Mouse (Mus musculus): ENCODE data around the gene Olfr987. TPM values are rescaled to one million over a fixed set of nuclear protein-coding genes. Genes with fewer than 3 reads are reported as not detected.
"Not testable (repeated sequence)": the region's sequence is repeated elsewhere in the genome, so short reads cannot be mapped to it uniquely, and the experiment has no call there.

Gene Olfr987
- not detected in 2 replicates for polyA plus RNA-seq (2015; fragmentation: Nextera tagmentation; extraction: Ambion mirVana)

- not testable (repeated sequence) for H3K4me3 ChIP-seq (replicated peaks); H3K27me3 ChIP-seq (replicated peaks); H3K9ac ChIP-seq; H3K4me2 ChIP-seq (replicated peaks); H3K9me3 ChIP-seq; ATAC-seq; H3K4me1 ChIP-seq (replicated peaks); H3K36me3 ChIP-seq; H3K27ac ChIP-seq
These were observed at the start of gene Olfr987 for GRCm38 (mm10) chr2:85339215-85339614. Gene Olfr987 (minus strand): TSS chr2:85339315.

- H3K27ac ChIP-seq; H3K9me3 ChIP-seq; H3K36me3 ChIP-seq; H3K4me3 ChIP-seq (replicated peaks); H3K27me3 ChIP-seq (replicated peaks); H3K4me2 ChIP-seq (replicated peaks); H3K9ac ChIP-seq; ATAC-seq; H3K4me1 ChIP-seq (replicated peaks): not testable (repeated sequence)
These were observed 24.0 kb upstream of the Olfr987 start, which contains the start of gene Olfr988 for GRCm38 (mm10) chr2:85363127-85363526. Gene Olfr988 (minus strand): TSS chr2:85363227.

- no peak for ATAC-seq
- Histone ChIP-seq H3K4me2 (replicated peaks) (no peak overlapping the region), H3K4me1 (replicated peaks) (no peaks in the 10 kb centered on the region), H3K9ac (no peak overlapping the region), H3K4me3 (replicated peaks) (no peak overlapping the region), H3K36me3 (no peaks in the 10 kb centered on the region), H3K27ac (no peak overlapping the region), H3K27me3 (replicated peaks) (no peaks in the 10 kb centered on the region), H3K9me3 (no peaks in the 10 kb centered on the region)
- 63% methylated on average over 7 of the region's 7 CpGs for WGBS
These were observed 857 bp upstream of the Olfr987 start for GRCm38 (mm10) chr2:85339972-85340371.

- Histone ChIP-seq H3K36me3 (no peaks in the 10 kb centered on the region), H3K27me3 (replicated peaks) (no peaks in the 10 kb centered on the region), H3K27ac (no peak overlapping the region), H3K4me2 (replicated peaks) (no peak overlapping the region), H3K4me3 (replicated peaks) (no peak overlapping the region), H3K9me3 (no peaks in the 10 kb centered on the region), H3K4me1 (replicated peaks) (no peaks in the 10 kb centered on the region), H3K9ac (no peak overlapping the region)
- 69% methylated on average over 1 of the region's 1 CpGs for WGBS
- 0 out of 2 replicates have a peak, but pooled peaks have one; percentile 12 for ATAC-seq
These were observed 20.0 kb downstream of the Olfr987 start for GRCm38 (mm10) chr2:85319106-85319505.

GRCm38 (mm10) chr2:85285406-85285805 is 53.7 kb downstream of the Olfr987 start:
- Histone ChIP-seq H3K9ac (no peak overlapping the region), H3K27me3 (replicated peaks) (no peaks in the 10 kb centered on the region), H3K36me3 (no peaks in the 10 kb centered on the region), H3K27ac (no peak overlapping the region), H3K4me1 (replicated peaks) (0 out of 2 replicates have a peak, but pooled peaks cover 2% of the 10 kb centered on the region), H3K9me3 (no peaks in the 10 kb centered on the region), H3K4me3 (replicated peaks) (no peak overlapping the region), H3K4me2 (replicated peaks) (no peak overlapping the region)
- no peak for ATAC-seq
- 53% methylated on average over 1 of the region's 1 CpGs for WGBS

- Histone ChIP-seq H3K9me3 (no peaks in the 10 kb centered on the region), H3K9ac (no peak overlapping the region), H3K4me3 (replicated peaks) (no peak overlapping the region), H3K4me1 (replicated peaks) (0 out of 2 replicates have a peak, but pooled peaks cover 2% of the 10 kb centered on the region), H3K27ac (peak overlapping the region; percentile 23; the same call in 1 of the 2 replicates), H3K36me3 (no peaks in the 10 kb centered on the region), H3K4me2 (replicated peaks) (no peak overlapping the region), H3K27me3 (replicated peaks) (no peaks in the 10 kb centered on the region)
- ATAC-seq, result peak; percentile 36; the same call in 1 of the 2 replicates
- 22% methylated on average over 6 of the region's 6 CpGs for WGBS
These were observed 54.5 kb downstream of the Olfr987 start for GRCm38 (mm10) chr2:85284626-85285025.

GRCm38 (mm10) chr2:85283631-85284466 is 55.3 kb downstream of the Olfr987 start:
- ATAC-seq, result peak; percentile 59; the same call in 1 of the 2 replicates
- H3K4me2 ChIP-seq (replicated peaks), result no peak overlapping the region
- no peak overlapping the region for H3K9ac ChIP-seq
- H3K27me3 ChIP-seq (replicated peaks), result no peaks in the 10 kb centered on the region
- H3K9me3 ChIP-seq, result no peaks in the 10 kb centered on the region
- H3K27ac ChIP-seq, result no peak overlapping the region
- 0 out of 2 replicates have a peak, but pooled peaks cover 2% of the 10 kb centered on the region for H3K4me1 ChIP-seq (replicated peaks)
- 85% methylated on average over 8 of the region's 8 CpGs for WGBS
- H3K36me3 ChIP-seq, result no peaks in the 10 kb centered on the region
- H3K4me3 ChIP-seq (replicated peaks), result no peak overlapping the region

GRCm38 (mm10) chr2:85281023-85281422 is 58.1 kb downstream of the Olfr987 start:
- no peak for ATAC-seq
- no peak overlapping the region for H3K4me2 ChIP-seq (replicated peaks)
- no peaks in the 10 kb centered on the region for H3K9me3 ChIP-seq
- H3K4me3 ChIP-seq (replicated peaks), result no peak overlapping the region
- H3K27ac ChIP-seq, result no peak overlapping the region
- no peaks in the 10 kb centered on the region for H3K27me3 ChIP-seq (replicated peaks)
- no peak overlapping the region for H3K9ac ChIP-seq
- H3K4me1 ChIP-seq (replicated peaks), result 0 out of 2 replicates have a peak, but pooled peaks cover 2% of the 10 kb centered on the region
- H3K36me3 ChIP-seq, result no peaks in the 10 kb centered on the region
- 56% methylated on average over 4 of the region's 4 CpGs for WGBS

Other genes starting within 250 kb of the Olfr987 start
- gene Aplnr, start 203.1 kb downstream of the Olfr987 start, polyA plus RNA-seq (2015; fragmentation: Nextera tagmentation; extraction: Ambion mirVana), result 59.6 and 64.8 TPM in 2 replicates
- 4.2 and 4.4 TPM in 2 replicates for gene Lrrc55, start 142.1 kb downstream of the Olfr987 start, polyA plus RNA-seq (2015; fragmentation: Nextera tagmentation; extraction: Ambion mirVana)
- gene Olfr988, start 23.9 kb upstream of the Olfr987 start, polyA plus RNA-seq (2015; fragmentation: Nextera tagmentation; extraction: Ambion mirVana), result not detected in 2 replicates
- gene Olfr992, start 70.2 kb upstream of the Olfr987 start, polyA plus RNA-seq (2015; fragmentation: Nextera tagmentation; extraction: Ambion mirVana), result not detected in 2 replicates
- not detected in 2 replicates for gene Olfr993, start 75.6 kb upstream of the Olfr987 start, polyA plus RNA-seq (2015; fragmentation: Nextera tagmentation; extraction: Ambion mirVana)
- gene Olfr994, start 97.1 kb upstream of the Olfr987 start, polyA plus RNA-seq (2015; fragmentation: Nextera tagmentation; extraction: Ambion mirVana), result not detected in 2 replicates
- not detected in 2 replicates for gene Olfr995, start 104.3 kb upstream of the Olfr987 start, polyA plus RNA-seq (2015; fragmentation: Nextera tagmentation; extraction: Ambion mirVana)
- 0.06 and 0.10 TPM in 2 replicates for gene 4833423E24Rik, start 179.7 kb upstream of the Olfr987 start, polyA plus RNA-seq (2015; fragmentation: Nextera tagmentation; extraction: Ambion mirVana)
- gene Olfr996, start 239.9 kb upstream of the Olfr987 start, polyA plus RNA-seq (2015; fragmentation: Nextera tagmentation; extraction: Ambion mirVana), result not detected in 2 replicates
- not detected in 2 replicates for gene Olfr998, start 249.6 kb upstream of the Olfr987 start, polyA plus RNA-seq (2015; fragmentation: Nextera tagmentation; extraction: Ambion mirVana)

Data from intestine, embryonic 15.5 days (tissue).